Mouse (Mus musculus) central nervous system, embryonic 14 days (tissue): Measurements from ENCODE around the gene Gm21170. TPM values are rescaled to one million over a fixed set of nuclear protein-coding genes. Genes with fewer than 3 reads are reported as not detected.

Experiments
- polyA plus RNA-seq: library from polyadenylated mRNA; depleted of rRNA; stranded (reverse); fragments of >200 nt; gene quantifications from 2 replicates; pipeline ENCODE4 v1.2.3, GENCODE M21; 2012; rRNA removed

The Gm21170 gene
- not detected in 2 replicates for polyA plus RNA-seq

GRCm38 (mm10) chrY:47690998-47691397, at the start of gene Gm21170:
TSS of gene Gm21170 (minus strand) at chrY:47691098.

Other genes starting within 250 kb of the Gm21170 start
- gene Gm21256, start 240.1 kb downstream of the Gm21170 start, polyA plus RNA-seq: not detected in 2 replicates